Mouse (Mus musculus) brain, adult 2 months (tissue): ENCODE measurements around the gene Flg.

Experiments
- DNase-seq: peaks from one replicate; pipeline ENCODE4 v3.0.0; 2011; ENCODE audit warnings: low read depth, low spot score

The Flg gene

GRCm38 (mm10) chr3:93273223-93273622 is at the start of gene Flg:
Gene Flg, plus strand, starts transcription at chr3:93273523.
- DNase-seq, result no peak

- peak; percentile 82 for DNase-seq
Observed at GRCm38 (mm10) chr3:93297542-93297941, 24.2 kb downstream of the Flg start.

- peak; percentile 73 for DNase-seq
Observed at GRCm38 (mm10) chr3:93299832-93300231, 26.5 kb downstream of the Flg start.

- DNase-seq, result no peak
Observed at GRCm38 (mm10) chr3:93301896-93302295, 28.6 kb downstream of the Flg start.

- DNase-seq, result peak; percentile 32
Observed at GRCm38 (mm10) chr3:93306142-93306541, 32.8 kb downstream of the Flg start.

- DNase-seq, result no peak
Observed at GRCm38 (mm10) chr3:93311371-93311770, 38.0 kb downstream of the Flg start.

- peak; percentile 35 for DNase-seq
Observed at GRCm38 (mm10) chr3:93314388-93314787, 41.1 kb downstream of the Flg start.

GRCm38 (mm10) chr3:93319449-93319848 is 46.1 kb downstream of the Flg start, which contains the start of gene Hrnr:
Gene Hrnr, plus strand, starts transcription at chr3:93319749.
- no peak for DNase-seq

- peak; percentile 66 for DNase-seq
Observed at GRCm38 (mm10) chr3:93337749-93338148, 64.4 kb downstream of the Flg start.

- no peak for DNase-seq
Observed at GRCm38 (mm10) chr3:93340021-93340420, 66.7 kb downstream of the Flg start.
